Mouse (Mus musculus) embryonic fibroblast, embryonic 13.5 days (primary cell): ENCODE data around the gene Drosha. TPM values are rescaled to one million over a fixed set of nuclear protein-coding genes. Genes with fewer than 3 reads are reported as not detected.

Source experiments
- H3K27ac ChIP-seq: 2 replicates; pipeline ENCODE4 v1.5.1; 2012; ENCODE audit warnings: low read length, control low read depth, inconsistent platforms; ENCODE audit not compliant: insufficient read depth
- H3K4me1 ChIP-seq: 2 replicates; pipeline ENCODE4 v1.6.1; 2011; ENCODE audit warnings: low read length; ENCODE audit not compliant: control insufficient read depth, insufficient read depth
- H3K4me3 ChIP-seq: 2 replicates; pipeline ENCODE4 v1.5.1; 2011; ENCODE audit warnings: mild to moderate bottlenecking, control low read depth, low read length; ENCODE audit not compliant: insufficient read depth
- CTCF ChIP-seq: IDR thresholded peaks from 2 replicates; pipeline ENCODE4 v1.5.1; 2011; ENCODE audit warnings: mild to moderate bottlenecking, control low read depth, low read length, moderate library complexity, borderline replicate concordance; ENCODE audit not compliant: insufficient read depth
- POLR2A ChIP-seq: IDR thresholded peaks from 2 replicates; pipeline ENCODE4 v1.6.1; 2011; ENCODE audit warnings: low read depth, mild to moderate bottlenecking, control low read depth, low read length, moderate library complexity
- polyA plus RNA-seq: library from polyadenylated mRNA; stranded (reverse); fragments of >200 nt; gene quantifications from 2 replicates; pipeline ENCODE4 v1.2.4, GENCODE M21; 2011; ENCODE audit warnings: low read depth; ENCODE audit not compliant: missing spikeins, insufficient read length

Drosha gene
- polyA plus RNA-seq, 1 experiment = 42.0 TPM

GRCm38 (mm10) chr15:12857840-12858516 is 33.4 kb downstream of the Drosha start:
- Histone ChIP-seq H3K27ac (no peak overlapping the region), H3K4me3 (no peak overlapping the region), H3K4me1 (no peaks in the 10 kb centered on the region)
- TF ChIP-seq POLR2A = no peak
- no peak for TF ChIP-seq CTCF

- TF ChIP-seq CTCF (no peak), POLR2A (no peak)
- no peak overlapping the region for H3K27ac ChIP-seq
- no peak overlapping the region for H3K4me3 ChIP-seq
- no peaks in the 10 kb centered on the region for H3K4me1 ChIP-seq
Observed at GRCm38 (mm10) chr15:12858645-12859044, 34.0 kb downstream of the Drosha start.

GRCm38 (mm10) chr15:12862061-12862460 is 37.4 kb downstream of the Drosha start:
- H3K4me3 ChIP-seq = no peak overlapping the region
- no peak overlapping the region for H3K27ac ChIP-seq
- H3K4me1 ChIP-seq = no peaks in the 10 kb centered on the region
- TF ChIP-seq CTCF (no peak), POLR2A (no peak)

- TF ChIP-seq POLR2A (no peak), CTCF (no peak)
- Histone ChIP-seq H3K27ac (no peak overlapping the region; the same call in 1 of the 2 replicates), H3K4me1 (no peaks in the 10 kb centered on the region), H3K4me3 (no peak overlapping the region)
Observed at GRCm38 (mm10) chr15:12863669-12864068, 39.1 kb downstream of the Drosha start.

GRCm38 (mm10) chr15:12865595-12866314 is 41.1 kb downstream of the Drosha start:
- Histone ChIP-seq H3K27ac (no peak overlapping the region), H3K4me3 (no peak overlapping the region), H3K4me1 (no peaks in the 10 kb centered on the region)
- no peak for TF ChIP-seq POLR2A
- TF ChIP-seq CTCF = no peak

GRCm38 (mm10) chr15:12867269-12867668 is 42.7 kb downstream of the Drosha start:
- Histone ChIP-seq H3K27ac (no peak overlapping the region), H3K4me3 (no peak overlapping the region), H3K4me1 (no peaks in the 10 kb centered on the region)
- TF ChIP-seq POLR2A = no peak
- TF ChIP-seq CTCF = no peak

GRCm38 (mm10) chr15:12875442-12876176 is 51.0 kb downstream of the Drosha start:
- no peak overlapping the region; the same call in 1 of the 2 replicates for H3K27ac ChIP-seq
- no peak overlapping the region for H3K4me3 ChIP-seq
- TF ChIP-seq POLR2A (no peak), CTCF (no peak)
- H3K4me1 ChIP-seq = no peaks in the 10 kb centered on the region

GRCm38 (mm10) chr15:12876266-12876665 is 51.7 kb downstream of the Drosha start:
- Histone ChIP-seq H3K4me1 (no peaks in the 10 kb centered on the region), H3K27ac (no peak overlapping the region), H3K4me3 (no peak overlapping the region)
- TF ChIP-seq CTCF (no peak), POLR2A (no peak)

- TF ChIP-seq CTCF (no peak), POLR2A (no peak)
- H3K4me3 ChIP-seq = no peak overlapping the region
- H3K27ac ChIP-seq = no peak overlapping the region
- H3K4me1 ChIP-seq = no peaks in the 10 kb centered on the region
Observed at GRCm38 (mm10) chr15:12876881-12877280, 52.3 kb downstream of the Drosha start.
